In genomic region chr1:77516203-77516991, GRCm38 (mm10) we compare ENCODE assay signal across 8 mouse cellular contexts. TPM values are rescaled to one million over a fixed set of nuclear protein-coding genes. Genes with fewer than 3 reads are reported as not detected.
DNase-seq lines count a peak whose midpoint lies in the region; ATAC-seq and TF ChIP-seq lines count a peak whose summit lies in the region.

No protein-coding gene starts in this region.

- TF ChIP-seq CTCF in ES-Bruce4 (IDR thresholded peaks at IDR 0.05; ENCODE audit: low read depth, low read length) = peak; percentile 84
- peak; percentile 98 for TF ChIP-seq CTCF in layer of hippocampus, adult 2 months (conservative IDR thresholded peaks at IDR 0.05)
- peak; percentile 95 for TF ChIP-seq CTCF in testis, adult 2 months (IDR thresholded peaks at IDR 0.05; ENCODE audit: control insufficient read depth, insufficient read depth, insufficient replicate concordance, low read depth, low read length)

- H3K4me3 ChIP-seq in ES-Bruce4 (ENCODE audit: low read depth, low read length) = peak overlapping the region; percentile 81
- H3K4me3 ChIP-seq in forebrain, embryonic 16.5 days (replicated peaks; ENCODE audit: low read length) = peak overlapping the region; percentile 82
- H3K4me3 ChIP-seq in layer of hippocampus, adult 2 months = peak overlapping the region; percentile 90
- H3K4me3 ChIP-seq in neural tube, embryonic 14.5 days (ENCODE audit: low read depth, low read length) = peak overlapping the region; percentile 62
- H3K4me3 ChIP-seq in testis, adult 2 months (ENCODE audit: control insufficient read depth, low read depth, low read length) = no peak overlapping the region

- H3K27me3 ChIP-seq in ES-Bruce4 (ENCODE audit: control insufficient read depth, insufficient read depth, low read length, poor library complexity, severe bottlenecking) = no peaks in the 10 kb centered on the region
- no peaks in the 10 kb centered on the region for H3K27me3 ChIP-seq in forebrain, embryonic 16.5 days (replicated peaks; ENCODE audit: control insufficient read depth, insufficient read depth, low read length)
- H3K27me3 ChIP-seq in neural tube, embryonic 14.5 days (ENCODE audit: control insufficient read depth, insufficient read depth, low read length) = no peaks in the 10 kb centered on the region
- H3K27me3 ChIP-seq in testis, adult 2 months (ENCODE audit: control insufficient read depth, insufficient read depth, low read length) = no peaks in the 10 kb centered on the region

- no peak overlapping the region for H3K27ac ChIP-seq in ES-Bruce4 (ENCODE audit: insufficient read depth, low read length)
- H3K27ac ChIP-seq in forebrain, embryonic 16.5 days (ENCODE audit: low read length) = peak overlapping the region; percentile 73
- peak overlapping the region; percentile 94 for H3K27ac ChIP-seq in layer of hippocampus, adult 2 months
- peak overlapping the region; percentile 22; the same call in 1 of the 2 replicates for H3K27ac ChIP-seq in neural tube, embryonic 14.5 days (ENCODE audit: low read depth, low read length)
- no peak overlapping the region for H3K27ac ChIP-seq in testis, adult 2 months (ENCODE audit: control insufficient read depth, insufficient read depth, low read depth, low read length)

- intact Hi-C loops in heart, postnatal 25 days (cut with DNase I) = loop anchor here (2.0 to 10.0 kb wide), 7 partner anchors 112 to 1864 kb away; no protein-coding TSS in a partner anchor

- TF ChIP-seq EP300 in ES-Bruce4 (IDR thresholded peaks at IDR 0.05; ENCODE audit: insufficient read depth, low read depth, low read length) = 0 out of 2 replicates have a peak, but pooled peaks have one; percentile 6

- no peak for TF ChIP-seq POLR2A in ES-Bruce4 (IDR thresholded peaks at IDR 0.05; ENCODE audit: insufficient read depth, low read length)
- TF ChIP-seq POLR2A in testis, adult 2 months (IDR thresholded peaks at IDR 0.05; ENCODE audit: control insufficient read depth, low read depth, low read length) = no peak

- peak; percentile 72 for DNase-seq in cerebellum, adult 11-12 months
- DNase-seq in heart, postnatal 25 days (ENCODE audit: low spot score) = peak; percentile 80
- DNase-seq in layer of hippocampus, adult 2 months (ENCODE audit: low spot score in 2 of 2) = peak; percentile 93 to 97
- DNase-seq in lung, adult 18-20 months = peak; percentile 88 to 89

- no peaks in the 10 kb centered on the region for H3K36me3 ChIP-seq in ES-Bruce4 (ENCODE audit: control insufficient read depth, insufficient read depth, low read length, poor library complexity, severe bottlenecking)
- no peaks in the 10 kb centered on the region for H3K36me3 ChIP-seq in forebrain, embryonic 16.5 days (ENCODE audit: control insufficient read depth, insufficient read depth)
- H3K36me3 ChIP-seq in neural tube, embryonic 14.5 days (ENCODE audit: control insufficient read depth, insufficient read depth, low read length) = no peaks in the 10 kb centered on the region
- no peaks in the 10 kb centered on the region for H3K36me3 ChIP-seq in testis, adult 2 months (ENCODE audit: control insufficient read depth, insufficient read depth, low read length)

- H3K4me2 ChIP-seq in forebrain, embryonic 16.5 days (ENCODE audit: low read length) = peak overlapping the region; percentile 94
- H3K4me2 ChIP-seq in neural tube, embryonic 14.5 days (ENCODE audit: low read depth, low read length) = peak overlapping the region; percentile 74

- no peaks in the 10 kb centered on the region for H3K9me3 ChIP-seq in ES-Bruce4 (replicated peaks; ENCODE audit: control insufficient read depth, insufficient read depth, low read length, poor library complexity, severe bottlenecking)
- H3K9me3 ChIP-seq in forebrain, embryonic 16.5 days (ENCODE audit: control insufficient read depth, low read length) = no peaks in the 10 kb centered on the region
- H3K9me3 ChIP-seq in neural tube, embryonic 14.5 days (ENCODE audit: control insufficient read depth, low read length) = no peaks in the 10 kb centered on the region

- peak; percentile 51 for ATAC-seq in forebrain, embryonic 16.5 days
- peak; percentile 52 for ATAC-seq in neural tube, embryonic 14.5 days (ENCODE audit: low read depth)

- under 1% methylated on average over 36 of the region's 36 CpGs for WGBS in forebrain, embryonic 16.5 days
- 1% methylated on average over 36 of the region's 36 CpGs for WGBS in neural tube, embryonic 14.5 days

- 0 out of 2 replicates have a peak overlapping the region, but pooled peaks have one; percentile 6 for H3K9ac ChIP-seq in ES-Bruce4 (ENCODE audit: low read depth, poor library complexity, severe bottlenecking)
- peak overlapping the region; percentile 50 for H3K9ac ChIP-seq in forebrain, embryonic 16.5 days (replicated peaks; ENCODE audit: low read depth, low read length)
- H3K9ac ChIP-seq in neural tube, embryonic 14.5 days (replicated peaks; ENCODE audit: low read depth, low read length) = peak overlapping the region; percentile 74

- no peaks in the 10 kb centered on the region for H3K4me1 ChIP-seq in ES-Bruce4 (ENCODE audit: control insufficient read depth, insufficient read depth, low read length)
- H3K4me1 ChIP-seq in forebrain, embryonic 16.5 days (replicated peaks; ENCODE audit: control insufficient read depth, insufficient read depth, low read length) = peaks cover 18% of the 10 kb centered on the region
- peaks cover 1% of the 10 kb centered on the region; the same call in 1 of the 2 replicates for H3K4me1 ChIP-seq in neural tube, embryonic 14.5 days (ENCODE audit: control insufficient read depth, insufficient read depth, low read length)
- H3K4me1 ChIP-seq in testis, adult 2 months (ENCODE audit: control insufficient read depth, insufficient read depth, low read length) = peaks cover 17% of the 10 kb centered on the region

RNA-seq across cellular contexts. Expression of gene Epha4, which starts 1.5 kb away (rescaled TPM):
- polyA plus RNA-seq in ES-Bruce4 (2011; ENCODE audit: insufficient read depth, insufficient read length, low read depth, missing spikeins) = 7.6 and 8.5 TPM in 2 replicates
- 76.4 and 89.5 TPM in 2 replicates for polyA plus RNA-seq in forebrain, embryonic 16.5 days (2015; fragmentation: Nextera tagmentation; extraction: Ambion mirVana)
- 10 to 100 TPM; 27.4 to 28.7 TPM for total RNA-seq in heart, postnatal 25 days (2021)
- 100 to 1,000 TPM; 334 to 340 TPM for total RNA-seq in layer of hippocampus, adult 2 months (2021)
- polyA plus RNA-seq in neural tube, embryonic 14.5 days (2014; fragmentation: Nextera tagmentation; extraction: Ambion mirVana) = 41.8 and 45.9 TPM in 2 replicates
- polyA plus RNA-seq in testis, adult 2 months (2012; rRNA removed) = 0.13 and 0.22 TPM in 2 replicates

Comparison
In these comparisons a context has a peak if more than half of its experiments do, and no peak if none do; other contexts are left out.
1. H3K27ac ChIP-seq: peak in forebrain, embryonic 16.5 days (single experiment), layer of hippocampus, adult 2 months (single experiment) and neural tube, embryonic 14.5 days (single experiment); none in ES-Bruce4 (single experiment) and testis, adult 2 months (single experiment).
2. H3K9ac ChIP-seq: peak in every context shown above with its lines; median percentile 74 in neural tube, embryonic 14.5 days; 50 in forebrain, embryonic 16.5 days; 6 in ES-Bruce4.
3. Peak in every context shown above with its lines, with median percentiles within 50 percentile points of each other: CTCF ChIP-seq and DNase-seq.